Mouse (Mus musculus): ENCODE measurements around the gene Itga10.
"Not testable (repeated sequence)": the region's sequence is repeated elsewhere in the genome, so short reads cannot be mapped to it uniquely, and the experiment has no call there.

Gene Itga10

DNA sequence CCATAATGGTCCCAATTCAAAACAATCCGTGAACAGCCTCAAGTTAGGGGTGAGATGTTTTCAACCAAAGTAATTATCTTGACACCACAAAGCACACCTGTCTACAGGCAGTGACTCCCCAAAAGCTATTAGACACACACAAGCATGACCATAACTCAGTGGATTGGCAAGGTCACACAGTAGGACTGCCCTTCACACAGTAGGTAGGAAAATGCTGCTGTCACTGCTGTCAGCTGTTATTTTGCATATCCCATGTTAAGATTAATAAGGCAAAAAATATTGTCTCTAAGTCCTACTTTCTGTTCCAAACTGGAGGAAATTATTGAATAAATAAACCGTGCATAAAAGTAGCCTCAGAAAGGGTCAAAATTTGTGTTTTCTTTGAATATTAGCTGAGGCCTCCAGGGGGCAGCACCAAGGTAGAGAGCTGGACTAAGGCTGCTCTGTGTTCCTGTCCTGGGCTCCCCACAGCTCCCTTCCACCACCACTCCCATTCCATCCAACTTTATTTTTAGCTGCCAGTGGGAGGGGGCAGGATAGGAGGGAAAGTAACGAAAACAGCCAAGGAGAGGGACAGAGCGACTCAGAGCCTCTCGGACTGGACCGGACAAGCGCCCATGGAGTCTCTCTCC is at the start of gene Itga10:
Gene Itga10, plus strand, starts transcription at position 567 of the 632 bp plus-strand sequence.
- DNase-seq (ENCODE audit: low read depth, low spot score) = peak; percentile 38

DNA sequence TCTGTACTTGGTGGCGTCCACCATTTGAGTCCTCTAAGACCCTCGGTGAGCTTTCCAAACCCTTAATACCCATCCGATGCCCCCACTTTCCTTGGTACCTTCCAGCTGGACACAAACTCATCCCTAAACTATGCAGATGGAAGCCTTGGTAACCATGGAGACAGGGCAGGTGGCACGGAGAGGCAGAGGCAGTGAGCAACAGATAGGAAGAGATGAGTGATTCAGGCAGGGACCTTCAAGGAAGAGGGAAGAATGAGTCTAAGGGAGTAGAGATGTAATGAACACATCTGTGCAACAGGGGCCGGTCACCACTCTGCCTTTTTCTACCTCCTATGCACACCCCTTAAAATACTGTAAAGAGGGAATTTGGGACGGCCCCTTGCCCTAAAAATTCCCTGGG is 49.7 kb upstream of the Itga10 start:
- DNase-seq (ENCODE audit: low read depth, low spot score) = no peak

DNA sequence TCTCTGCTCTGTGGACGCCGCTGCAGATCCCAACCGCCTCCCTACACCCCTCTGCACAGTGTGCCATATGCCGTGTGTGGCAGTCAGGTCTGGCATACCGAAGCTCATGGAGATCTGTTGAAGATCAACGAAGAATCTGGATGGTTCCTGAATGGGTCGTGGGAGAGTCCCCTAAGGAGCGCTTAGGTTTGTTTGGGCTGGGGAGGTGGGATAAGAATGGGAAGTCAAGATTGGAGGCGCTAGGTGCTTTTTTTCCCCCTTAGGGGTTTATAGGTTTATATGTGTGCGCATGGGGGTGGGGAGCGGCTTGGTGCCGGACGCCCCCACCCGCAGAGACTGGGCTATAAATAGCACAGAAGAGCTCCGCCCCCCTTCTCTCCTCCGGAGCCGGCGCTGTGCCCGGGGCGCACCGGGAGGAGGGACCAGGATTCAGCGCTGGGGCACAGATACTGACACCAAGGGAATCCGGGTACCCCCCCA is 49.1 kb upstream of the Itga10 start, which contains the start of gene Ankrd34a:
Gene Ankrd34a, plus strand, starts transcription at position 409 of the 480 bp plus-strand sequence.
- no peak for DNase-seq (ENCODE audit: low read depth, low spot score)

DNA sequence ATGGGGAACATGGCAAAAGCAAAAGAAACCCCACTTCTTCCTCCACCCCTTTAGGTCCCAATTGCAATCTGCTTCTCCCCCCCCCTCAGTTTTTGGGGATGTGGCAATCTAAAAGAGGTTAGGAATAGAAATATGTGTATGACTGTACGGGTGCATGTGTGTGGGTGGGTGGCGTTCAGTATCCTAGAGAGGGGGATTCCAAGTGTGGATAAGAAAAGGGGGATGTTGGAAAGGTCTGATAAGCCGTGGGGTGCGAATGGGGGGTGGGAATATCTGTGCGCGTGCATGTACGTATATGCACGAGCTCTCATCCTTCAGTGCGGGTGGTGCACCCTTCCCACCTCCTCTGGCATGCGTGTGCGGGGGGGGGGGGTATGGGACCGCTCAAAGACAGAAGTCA is 48.5 kb upstream of the Itga10 start:
- DNase-seq (ENCODE audit: low read depth, low spot score) = no peak

DNA sequence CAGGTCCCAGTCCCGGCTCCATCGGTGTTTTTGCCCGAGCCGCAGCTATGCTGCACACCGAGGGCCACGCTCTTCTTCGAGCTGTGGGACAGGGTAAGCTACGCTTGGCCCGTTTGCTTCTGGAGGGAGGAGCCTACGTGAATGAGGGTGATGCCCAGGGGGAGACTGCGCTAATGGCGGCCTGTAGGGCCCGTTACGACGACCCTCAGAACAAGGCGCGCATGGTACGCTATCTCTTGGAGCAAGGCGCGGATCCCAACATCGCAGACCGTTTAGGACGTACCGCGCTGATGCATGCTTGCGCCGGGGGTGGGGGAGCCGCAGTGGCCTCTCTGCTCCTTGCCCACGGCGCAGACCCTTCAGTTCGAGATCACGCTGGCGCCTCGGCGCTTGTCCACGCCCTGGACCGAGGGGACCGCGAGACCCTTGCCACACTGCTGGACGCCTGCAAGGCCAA is 47.9 kb upstream of the Itga10 start:
- DNase-seq (ENCODE audit: low read depth, low spot score) = no peak

DNA sequence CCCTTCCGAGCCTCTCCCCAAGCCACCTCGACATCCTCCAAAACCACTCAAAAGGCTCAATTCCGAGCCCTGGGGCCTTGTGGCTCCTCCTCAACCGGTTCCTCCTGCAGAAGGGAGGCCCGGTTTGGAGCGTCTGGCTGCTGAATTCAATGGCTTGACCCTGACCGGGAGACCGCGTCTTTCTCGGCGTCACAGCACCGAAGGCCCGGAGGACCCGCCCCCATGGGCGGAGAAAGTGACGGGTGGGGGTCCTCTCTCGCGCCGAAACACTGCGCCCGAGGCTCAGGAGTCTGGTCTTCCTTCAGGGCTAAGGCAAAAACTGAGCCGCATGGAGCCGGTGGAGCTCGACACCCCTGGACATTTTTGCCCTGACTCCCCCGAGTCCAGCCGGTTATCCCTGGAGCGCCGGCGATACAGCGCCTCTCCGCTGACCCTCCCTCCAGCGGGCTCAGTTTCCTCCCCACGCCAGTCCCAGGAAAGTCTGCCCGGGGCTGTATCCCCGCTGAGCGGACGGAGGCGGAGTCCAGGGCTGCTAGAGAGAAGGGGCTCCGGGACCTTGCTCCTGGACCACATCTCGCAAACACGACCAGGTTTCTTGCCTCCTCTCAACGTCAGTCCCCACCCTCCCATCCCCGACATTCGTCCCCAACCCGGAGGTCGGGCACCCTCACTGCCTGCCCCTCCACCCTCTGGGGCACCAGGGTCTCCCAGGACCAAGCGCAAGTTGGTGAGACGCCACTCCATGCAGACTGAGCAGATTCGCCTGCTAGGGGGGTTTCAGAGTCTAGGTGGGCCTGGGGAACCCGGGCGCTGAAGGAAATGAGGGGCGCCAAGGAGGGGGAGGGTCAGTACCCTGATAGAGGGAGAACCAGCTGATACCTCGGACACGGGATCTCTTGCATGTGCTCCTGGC is 47.0 kb upstream of the Itga10 start:
- no peak for DNase-seq (ENCODE audit: low read depth, low spot score)

DNA sequence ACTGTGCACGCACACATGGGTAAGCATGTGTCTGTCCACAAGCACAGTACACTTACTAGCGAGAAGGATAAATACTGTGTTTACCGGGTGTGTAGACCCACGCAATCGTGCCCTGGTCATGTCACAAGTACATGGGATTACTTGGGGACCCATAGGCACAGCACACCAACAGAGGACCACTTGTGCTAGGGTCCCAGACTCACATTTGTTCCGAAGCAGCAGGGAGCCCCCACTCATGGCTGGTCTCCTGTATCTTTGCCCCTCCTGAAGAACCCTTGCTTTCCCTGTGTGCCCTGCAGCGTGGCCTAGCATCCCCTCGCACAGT is 46.4 kb upstream of the Itga10 start:
- no peak for DNase-seq (ENCODE audit: low read depth, low spot score)

DNA sequence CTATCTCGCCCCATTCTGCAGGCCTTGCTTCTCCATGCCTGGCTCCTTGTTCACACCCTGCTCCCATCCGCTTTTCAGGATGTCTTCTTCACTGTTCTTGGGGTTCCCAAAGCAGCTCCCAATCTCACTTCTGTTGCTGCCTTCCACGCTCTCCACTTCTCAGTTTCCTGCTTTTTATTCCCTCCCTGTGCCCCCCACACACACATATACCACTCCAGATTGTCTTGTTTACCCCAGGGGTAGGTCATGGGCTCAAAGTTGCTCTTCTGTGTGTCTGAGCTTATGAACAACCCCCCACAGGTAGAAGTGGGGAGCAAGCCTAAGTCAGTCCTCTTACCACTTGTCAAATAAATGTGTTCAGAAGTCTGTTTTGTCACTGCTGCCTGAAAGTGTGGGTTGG is 46.0 kb upstream of the Itga10 start:
- no peak for DNase-seq (ENCODE audit: low read depth, low spot score)

DNA sequence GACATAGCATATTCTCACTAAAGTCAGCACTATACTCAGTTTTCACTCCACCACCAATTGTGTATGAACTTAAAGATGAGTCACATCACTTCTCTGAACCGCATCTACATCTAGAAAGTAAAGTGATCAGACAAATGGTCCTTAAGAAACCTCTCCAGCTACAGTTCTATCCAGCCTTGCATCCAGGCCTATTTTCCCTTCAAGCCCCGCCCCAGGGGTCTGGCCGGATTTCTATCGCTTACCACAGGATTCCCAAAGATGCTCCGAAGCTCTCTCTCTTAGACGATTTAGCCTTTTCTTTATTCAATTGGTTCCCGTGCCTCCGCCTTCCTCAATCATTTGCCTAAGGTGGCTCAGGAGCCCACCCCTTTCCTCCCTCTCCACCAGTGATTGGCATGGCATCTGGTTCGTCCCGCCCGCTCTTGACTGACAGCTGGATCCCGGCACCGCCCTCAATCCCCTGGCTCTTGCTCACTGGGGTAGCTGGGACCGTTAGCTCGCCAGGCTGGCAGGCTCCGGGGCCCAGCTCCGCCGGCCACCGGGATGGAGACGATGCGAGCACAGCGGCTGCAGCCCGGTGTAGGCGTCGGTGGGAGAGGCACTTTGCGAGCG is 44.6 kb upstream of the Itga10 start, which contains the start of gene Lix1l:
Gene Lix1l, plus strand, starts transcription at position 511 of the 612 bp plus-strand sequence.
- DNase-seq (ENCODE audit: low read depth, low spot score) = peak; percentile 94

DNA sequence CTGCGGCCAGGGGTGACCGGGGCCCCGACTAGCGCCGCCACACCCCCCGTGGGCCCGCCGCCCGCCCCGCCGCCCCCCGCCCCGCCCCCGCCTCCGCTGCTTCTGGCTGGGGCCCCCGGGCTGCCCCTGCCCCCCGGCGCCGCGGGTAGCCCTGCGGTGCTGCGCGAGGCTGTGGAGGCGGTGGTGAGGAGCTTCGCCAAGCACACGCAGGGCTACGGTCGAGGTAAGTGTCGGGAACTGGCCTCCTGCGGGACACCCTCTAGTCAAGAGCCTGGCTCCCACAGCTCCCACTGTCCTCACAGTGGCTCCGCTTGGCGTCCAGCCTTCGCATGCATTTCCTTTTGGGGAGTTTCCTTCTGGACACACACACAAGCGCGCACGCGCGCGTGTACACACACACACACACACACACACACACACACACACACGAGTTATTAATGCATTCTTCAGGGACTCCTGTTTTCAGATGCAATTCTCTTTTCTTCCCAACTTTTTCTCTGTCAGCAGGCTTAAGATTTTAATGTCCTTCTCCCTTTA is 44.1 kb upstream of the Itga10 start:
- DNase-seq (ENCODE audit: low read depth, low spot score) = peak; percentile 69

DNA sequence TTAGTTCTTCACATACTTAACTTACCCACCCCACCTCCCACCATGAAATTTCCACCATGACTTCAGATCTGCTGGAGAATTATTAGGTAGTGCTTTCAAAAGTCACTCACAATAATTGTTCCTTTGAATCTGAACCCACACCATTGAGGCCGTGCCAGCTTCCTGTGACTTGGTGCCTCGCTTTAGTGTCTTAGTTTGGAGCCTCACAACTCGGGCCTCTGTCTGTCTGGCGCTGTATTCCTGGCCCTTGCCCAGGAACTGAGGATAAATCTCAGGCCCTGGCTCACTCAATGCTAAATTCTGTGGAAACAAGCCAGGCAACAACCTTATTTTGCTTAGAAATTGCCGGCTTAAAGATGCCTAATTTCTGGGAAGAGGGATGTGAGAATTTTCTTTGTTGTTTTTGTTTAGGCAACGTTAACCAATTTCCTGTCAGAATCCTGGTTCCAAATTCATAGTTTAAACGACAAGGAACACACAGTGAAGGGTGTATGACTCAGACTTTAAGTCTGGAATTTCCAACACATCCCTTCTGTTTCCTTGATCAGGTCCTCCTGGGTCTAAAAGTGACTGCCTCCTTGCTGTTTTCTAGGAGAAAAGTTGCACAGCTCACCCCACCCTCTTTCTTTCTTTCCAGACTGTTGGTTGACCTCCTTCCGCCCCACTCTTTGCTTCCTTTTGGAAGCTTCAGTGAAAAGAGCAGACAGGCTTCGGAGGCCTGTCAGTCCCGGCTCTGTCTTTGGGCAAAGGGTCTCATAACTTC is 43.3 kb upstream of the Itga10 start:
- no peak for DNase-seq (ENCODE audit: low read depth, low spot score)

DNA sequence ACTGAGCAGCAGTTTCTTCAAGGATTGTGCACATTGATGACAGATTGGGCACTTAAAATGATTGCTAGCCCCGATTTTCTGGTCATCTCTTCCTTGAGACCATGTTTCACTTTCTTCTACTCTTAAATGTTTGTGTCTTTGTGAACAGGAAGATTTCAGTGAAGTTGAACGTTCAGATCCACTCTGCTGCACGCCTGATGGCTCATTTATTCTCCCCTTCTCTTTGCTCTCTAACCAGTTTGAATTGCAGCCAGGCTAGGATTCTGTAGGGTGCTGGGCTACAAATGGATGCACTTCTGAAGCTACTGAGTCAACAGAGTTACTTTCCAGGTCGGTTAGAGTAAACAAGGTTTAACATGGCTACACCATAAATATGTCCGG is 42.7 kb upstream of the Itga10 start:
- DNase-seq (ENCODE audit: low read depth, low spot score) = no peak

DNA sequence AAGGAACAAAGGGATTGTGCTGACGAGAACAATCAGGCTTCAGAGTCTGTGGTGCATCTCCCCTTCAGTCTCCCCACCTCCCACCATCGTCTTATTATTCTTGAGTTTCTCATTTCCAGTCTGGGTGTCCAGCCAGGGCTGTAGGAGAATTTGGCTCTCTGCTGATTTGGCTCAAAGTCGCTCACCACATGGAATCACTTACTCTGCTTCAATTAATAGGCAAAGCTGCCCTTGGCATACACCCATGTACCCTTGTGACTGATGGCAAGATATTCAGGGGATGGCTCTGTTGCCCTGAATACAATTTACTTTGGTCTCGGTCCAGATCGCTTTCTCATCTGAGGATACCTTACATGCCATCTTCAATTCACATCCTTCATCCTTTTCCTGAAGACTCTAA is 42.1 kb upstream of the Itga10 start:
- no peak for DNase-seq (ENCODE audit: low read depth, low spot score)

DNA sequence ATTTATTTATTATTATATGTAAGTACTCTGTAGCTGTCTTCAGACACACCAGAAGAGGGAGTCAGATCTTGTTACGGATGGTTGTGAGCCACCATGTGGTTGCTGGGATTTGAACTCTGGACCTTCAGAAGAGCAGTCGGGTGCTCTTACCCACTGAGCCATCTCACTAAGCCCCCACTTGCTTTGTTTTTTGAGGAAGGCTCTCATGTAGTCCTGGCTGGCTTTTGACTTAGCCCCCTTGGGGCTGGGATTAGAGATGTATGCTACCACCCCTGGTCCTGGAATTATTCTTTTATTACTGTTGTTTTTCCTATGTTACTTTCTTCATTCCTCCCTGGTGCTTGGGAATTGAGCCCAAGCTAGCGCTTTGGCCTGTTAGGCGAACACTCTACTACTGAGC is 39.4 kb upstream of the Itga10 start:
- DNase-seq (ENCODE audit: low read depth, low spot score) = not testable (repeated sequence)

DNA sequence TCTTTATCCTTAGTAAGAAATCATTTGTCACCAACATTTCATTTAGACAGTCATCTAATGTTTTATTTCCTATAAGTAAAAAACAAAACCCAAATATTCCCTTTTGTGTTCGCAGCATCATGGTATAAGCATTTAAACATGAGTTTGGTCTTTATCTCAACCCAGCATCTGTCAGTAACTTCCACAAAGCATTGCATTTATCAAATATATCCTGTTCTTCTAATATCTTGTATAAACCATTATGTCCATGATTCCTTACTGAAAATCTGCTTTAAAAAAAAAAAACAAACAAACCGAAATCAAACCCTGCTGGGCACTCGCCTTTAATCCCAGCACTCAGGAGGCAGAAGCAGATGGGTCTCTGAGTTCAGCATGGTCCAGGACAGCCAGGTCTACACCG is 38.8 kb upstream of the Itga10 start:
- no peak for DNase-seq (ENCODE audit: low read depth, low spot score)

DNA sequence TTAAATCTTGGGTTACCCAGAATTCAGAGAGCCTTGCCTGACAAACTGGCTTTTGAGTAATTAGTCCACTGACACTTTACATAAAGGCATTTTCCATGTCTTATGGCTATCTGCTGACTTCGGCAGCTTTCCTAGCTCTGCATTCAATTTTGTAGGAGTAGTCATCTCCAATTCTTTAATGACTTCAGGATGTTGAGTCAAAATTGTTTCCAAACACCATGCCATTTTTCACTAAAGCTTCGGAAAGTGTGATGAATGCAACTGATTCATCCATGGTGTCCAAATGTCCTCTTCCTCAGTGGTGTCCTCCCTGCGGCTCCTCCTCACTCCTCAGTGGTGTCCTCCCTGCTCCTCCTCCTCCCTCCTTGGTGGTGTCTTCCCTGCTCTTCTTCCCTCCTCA is 27.4 kb upstream of the Itga10 start:
- no peak for DNase-seq (ENCODE audit: low read depth, low spot score)

DNA sequence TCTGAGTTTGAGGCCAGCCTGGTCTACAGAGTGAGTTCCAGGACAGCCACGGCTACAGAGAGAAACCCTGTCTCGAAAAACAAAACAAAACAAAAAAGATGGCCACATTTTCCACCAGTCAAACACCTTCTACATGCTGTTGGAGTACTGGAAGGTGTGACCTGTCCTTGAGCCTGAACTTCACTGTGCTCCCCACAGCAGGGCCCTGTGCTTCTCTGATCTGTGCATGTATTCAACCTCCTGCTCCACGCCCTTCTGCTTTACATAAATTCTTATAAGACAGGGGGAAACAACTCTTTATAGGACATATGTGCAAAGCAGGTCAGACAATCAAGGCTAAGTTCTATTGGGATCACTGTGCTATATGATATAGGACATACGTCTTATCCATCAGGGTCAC is 22.2 kb upstream of the Itga10 start:
- no peak for DNase-seq (ENCODE audit: low read depth, low spot score)

DNA sequence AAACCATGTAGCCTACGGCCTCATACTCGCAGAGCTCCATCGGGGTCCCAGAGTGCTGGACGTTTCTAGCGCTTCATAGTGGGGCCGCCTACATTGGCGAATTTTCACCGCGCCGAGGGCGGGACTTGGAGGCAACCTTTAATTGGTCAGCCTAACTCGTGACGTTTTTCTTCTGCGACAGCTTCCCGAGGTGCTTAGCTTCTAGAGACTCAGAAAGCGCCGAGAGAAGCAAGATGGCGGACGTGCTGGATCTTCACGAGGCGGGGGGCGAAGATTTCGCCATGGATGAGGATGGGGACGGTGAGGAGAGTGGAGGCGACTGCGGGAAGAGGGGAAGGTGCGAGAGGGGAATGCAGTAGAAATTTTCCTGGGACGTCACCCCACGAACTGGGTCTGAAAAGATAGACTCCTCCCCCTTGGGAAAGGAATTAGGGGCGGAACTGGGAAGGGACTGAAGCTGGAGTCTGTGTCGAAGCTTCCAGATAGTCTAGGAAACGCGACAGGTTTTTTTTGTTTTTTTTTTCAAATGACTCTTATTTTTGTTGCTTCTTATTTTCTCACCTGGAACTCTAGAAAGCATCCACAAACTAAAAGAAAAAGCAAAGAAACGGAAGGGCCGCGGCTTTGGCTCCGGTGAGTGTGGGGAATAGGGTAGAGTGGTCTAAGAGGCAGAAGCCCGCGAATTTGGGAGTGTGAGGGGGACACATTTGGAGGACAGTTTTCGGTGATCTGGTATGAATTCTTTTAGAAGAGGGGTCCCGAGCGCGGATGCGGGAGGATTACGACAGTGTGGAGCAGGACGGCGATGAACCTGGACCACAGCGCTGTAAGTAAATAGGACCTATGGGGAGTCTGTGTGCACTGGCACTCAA is 15.4 kb upstream of the Itga10 start, which contains the start of gene Rbm8a:
Gene Rbm8a, plus strand, starts transcription at position 205 of the 872 bp plus-strand sequence.
- DNase-seq (ENCODE audit: low read depth, low spot score) = peak; percentile 98

DNA sequence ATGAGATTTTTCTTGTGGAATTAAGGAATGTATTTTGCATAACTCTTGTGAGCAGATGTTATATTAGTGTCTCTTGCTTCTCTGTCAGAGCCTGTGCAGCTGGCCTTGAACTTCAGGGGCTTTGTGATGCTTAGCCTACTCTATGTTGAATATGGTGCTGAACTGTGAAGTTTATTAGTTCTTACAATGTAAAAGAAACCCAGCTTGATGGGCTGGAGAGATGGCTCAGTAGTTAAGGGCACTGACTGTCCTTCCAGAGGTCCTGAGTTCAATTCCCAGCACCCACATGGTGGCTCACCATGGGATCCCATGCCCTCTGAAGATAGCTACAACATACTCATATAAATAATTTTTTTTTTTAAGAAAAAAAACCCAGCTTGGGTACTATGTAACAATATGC is 13.3 kb upstream of the Itga10 start:
- no peak for DNase-seq (ENCODE audit: low read depth, low spot score)

DNA sequence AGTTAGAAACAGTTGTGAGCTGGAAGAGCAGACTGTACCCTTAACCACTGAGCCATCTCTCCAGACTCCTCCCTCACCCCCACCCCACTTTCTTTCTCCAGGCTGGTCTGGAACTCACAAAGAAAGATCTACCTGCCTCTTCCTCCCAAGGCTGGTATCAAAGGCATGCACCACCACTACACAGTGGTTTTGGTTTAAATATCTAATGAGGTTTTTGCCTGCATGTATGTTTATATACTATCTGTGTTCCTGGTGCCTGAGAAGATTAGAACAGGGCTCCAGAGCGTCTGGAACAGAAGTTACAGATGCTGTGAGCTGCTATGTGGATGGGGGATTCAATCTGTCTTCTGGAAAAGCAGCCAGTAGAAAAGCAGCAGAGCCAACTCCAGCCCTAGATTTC is 11.4 kb upstream of the Itga10 start:
- DNase-seq (ENCODE audit: low read depth, low spot score) = peak; percentile 13
